Mouse (Mus musculus) heart, embryonic 13.5 days (tissue): ENCODE measurements around the gene Lrrc1. TPM values are rescaled to one million over a fixed set of nuclear protein-coding genes. Genes with fewer than 3 reads are reported as not detected.

Experiments used
- ATAC-seq: fragments of 200-750 bp; cut with Nextera tagmentation; 2 replicates; pipeline ENCODE4 v1.8.0; 2017; ENCODE audit warnings: moderate TSS enrichment; ENCODE audit not compliant: insufficient number of reproducible peaks, low FRiP score, low TSS enrichment; ENCODE audit errors: extremely low read depth
- H3K27ac ChIP-seq: fragments of 300-500 bp; sonication (generic); replicated peaks from 2 replicates; pipeline ENCODE4 v1.5.1; 2015; ENCODE audit warnings: moderate library complexity, mild to moderate bottlenecking, inconsistent platforms
- H3K27me3 ChIP-seq: fragments of 300-500 bp; sonication (generic); replicated peaks from 2 replicates; pipeline ENCODE4 v1.6.1; 2015; ENCODE audit warnings: mild to moderate bottlenecking, inconsistent platforms
- H3K36me3 ChIP-seq: fragments of 300-500 bp; sonication (generic); 2 replicates; pipeline ENCODE4 v1.6.1; 2015; ENCODE audit warnings: mild to moderate bottlenecking, inconsistent platforms
- H3K4me1 ChIP-seq: fragments of 300-500 bp; sonication (generic); 2 replicates; pipeline ENCODE4 v1.6.1; 2015; ENCODE audit warnings: inconsistent platforms
- H3K4me2 ChIP-seq: fragments of 300-500 bp; sonication (generic); 2 replicates; pipeline ENCODE4 v1.6.1; 2015; ENCODE audit warnings: inconsistent platforms, mild to moderate bottlenecking, moderate library complexity
- H3K4me3 ChIP-seq: fragments of 300-500 bp; sonication (generic); 2 replicates; pipeline ENCODE4 v1.5.1; 2015; ENCODE audit warnings: moderate library complexity, mild to moderate bottlenecking, inconsistent platforms
- H3K9ac ChIP-seq: fragments of 300-500 bp; sonication (generic); 2 replicates; pipeline ENCODE4 v1.6.1; 2015; ENCODE audit warnings: inconsistent platforms, mild to moderate bottlenecking, moderate library complexity
- H3K9me3 ChIP-seq: fragments of 300-500 bp; sonication (generic); 2 replicates; pipeline ENCODE4 v1.6.1; 2016; ENCODE audit warnings: inconsistent platforms
- WGBS: fragments of 180-500 bp; shearing (Covaris S2); methylation state at CpG from one replicate; pipeline ENCODE4 v1.1.7; 2015; ENCODE audit warnings: mixed read lengths; 5-methylcytosine and 5-hydroxymethylcytosine counted together
- polyA plus RNA-seq: library from polyadenylated mRNA; unstranded; fragments of >200 nt; fragmentation: Nextera tagmentation; extraction: Ambion mirVana; gene quantifications from 2 replicates; pipeline ENCODE4 v1.2.1, GENCODE M21; 2015

Lrrc1 gene
- polyA plus RNA-seq, 1 experiment from 2014 or later, result 12.6 TPM

- Histone ChIP-seq H3K9ac (peak overlapping the region; percentile 92), H3K27me3 (no peaks in the 10 kb centered on the region), H3K4me1 (peaks cover 25% of the 10 kb centered on the region), H3K4me2 (peak overlapping the region; percentile 98), H3K4me3 (peak overlapping the region; percentile 93), H3K9me3 (no peaks in the 10 kb centered on the region), H3K36me3 (no peaks in the 10 kb centered on the region), H3K27ac (peak overlapping the region; percentile 82)
- 1% methylated on average over 40 of the region's 40 CpGs for WGBS
- no peak for ATAC-seq
Observed at GRCm38 (mm10) chr9:77543351-77544321, 1.0 kb downstream of the Lrrc1 start.

- WGBS, result 83% methylated on average over 7 of the region's 7 CpGs
- Histone ChIP-seq H3K4me2 (no peak overlapping the region), H3K27me3 (no peaks in the 10 kb centered on the region), H3K4me1 (peaks cover 39% of the 10 kb centered on the region), H3K36me3 (no peaks in the 10 kb centered on the region), H3K9ac (no peak overlapping the region), H3K9me3 (no peaks in the 10 kb centered on the region), H3K27ac (no peak overlapping the region), H3K4me3 (no peak overlapping the region)
- ATAC-seq, result no peak
Observed at GRCm38 (mm10) chr9:77541556-77541955, 3.1 kb downstream of the Lrrc1 start.

GRCm38 (mm10) chr9:77539232-77539631 lies 5.4 kb downstream of the Lrrc1 start:
- no peaks in the 10 kb centered on the region for H3K36me3 ChIP-seq
- H3K27ac ChIP-seq, result no peak overlapping the region
- no peak overlapping the region for H3K4me2 ChIP-seq
- H3K4me1 ChIP-seq, result peaks cover 56% of the 10 kb centered on the region
- no peaks in the 10 kb centered on the region for H3K9me3 ChIP-seq
- ATAC-seq, result no peak
- no peak overlapping the region for H3K9ac ChIP-seq
- no peaks in the 10 kb centered on the region for H3K27me3 ChIP-seq
- WGBS, result 85% methylated on average over 9 of the region's 9 CpGs
- H3K4me3 ChIP-seq, result no peak overlapping the region

- no peak overlapping the region; the same call in 1 of the 2 replicates for H3K4me2 ChIP-seq
- no peak for ATAC-seq
- no peaks in the 10 kb centered on the region for H3K27me3 ChIP-seq
- no peak overlapping the region for H3K27ac ChIP-seq
- no peak overlapping the region for H3K4me3 ChIP-seq
- H3K36me3 ChIP-seq, result no peaks in the 10 kb centered on the region
- peaks cover 47% of the 10 kb centered on the region for H3K4me1 ChIP-seq
- H3K9me3 ChIP-seq, result no peaks in the 10 kb centered on the region
- H3K9ac ChIP-seq, result no peak overlapping the region
- 61% methylated on average over 10 of the region's 10 CpGs for whole genome bisulfite sequencing
Observed at GRCm38 (mm10) chr9:77537357-77537756, 7.3 kb downstream of the Lrrc1 start.

GRCm38 (mm10) chr9:77536832-77537231 lies 7.8 kb downstream of the Lrrc1 start:
- no peak overlapping the region; the same call in 1 of the 2 replicates for H3K4me2 ChIP-seq
- no peaks in the 10 kb centered on the region for H3K9me3 ChIP-seq
- no peak overlapping the region for H3K9ac ChIP-seq
- 60% methylated on average over 7 of the region's 7 CpGs for WGBS
- no peaks in the 10 kb centered on the region for H3K27me3 ChIP-seq
- H3K36me3 ChIP-seq, result no peaks in the 10 kb centered on the region
- H3K4me3 ChIP-seq, result no peak overlapping the region
- no peak for ATAC-seq
- H3K27ac ChIP-seq, result no peak overlapping the region
- peaks cover 42% of the 10 kb centered on the region for H3K4me1 ChIP-seq

- Histone ChIP-seq H3K4me1 (peaks cover 42% of the 10 kb centered on the region), H3K9me3 (no peaks in the 10 kb centered on the region), H3K9ac (no peak overlapping the region), H3K27me3 (no peaks in the 10 kb centered on the region), H3K4me2 (no peak overlapping the region), H3K27ac (no peak overlapping the region), H3K4me3 (no peak overlapping the region), H3K36me3 (no peaks in the 10 kb centered on the region)
- no peak for ATAC-seq
- 71% methylated on average over 6 of the region's 6 CpGs for WGBS
Observed at GRCm38 (mm10) chr9:77536286-77536685, 8.4 kb downstream of the Lrrc1 start.

GRCm38 (mm10) chr9:77535021-77535744 lies 9.5 kb downstream of the Lrrc1 start:
- no peaks in the 10 kb centered on the region for H3K9me3 ChIP-seq
- H3K4me2 ChIP-seq, result peak overlapping the region; percentile 55
- H3K4me3 ChIP-seq, result peak overlapping the region; percentile 24; the same call in 1 of the 2 replicates
- H3K27ac ChIP-seq, result 0 out of 2 replicates have a peak overlapping the region, but pooled peaks have one; percentile 17
- peak; percentile 25; the same call in 1 of the 2 replicates for ATAC-seq
- peak overlapping the region; percentile 56 for H3K9ac ChIP-seq
- no peaks in the 10 kb centered on the region for H3K27me3 ChIP-seq
- no peaks in the 10 kb centered on the region for H3K36me3 ChIP-seq
- WGBS, result 20% methylated on average over 17 of the region's 17 CpGs
- H3K4me1 ChIP-seq, result peaks cover 48% of the 10 kb centered on the region

- ATAC-seq, result no peak
- peaks cover 52% of the 10 kb centered on the region for H3K4me1 ChIP-seq
- WGBS, result 81% methylated on average over 5 of the region's 5 CpGs
Observed at GRCm38 (mm10) chr9:77528379-77529041, 16.2 kb downstream of the Lrrc1 start.

GRCm38 (mm10) chr9:77527170-77527569 lies 17.5 kb downstream of the Lrrc1 start:
- WGBS, result 69% methylated on average over 6 of the region's 6 CpGs

More at GRCm38 (mm10) chr9:77528379-77529041, 16.2 kb downstream of the Lrrc1 start:
- no peak overlapping the region for H3K4me2 ChIP-seq
- H3K9ac ChIP-seq, result no peak overlapping the region
- H3K9me3 ChIP-seq, result no peaks in the 10 kb centered on the region
- H3K36me3 ChIP-seq, result no peaks in the 10 kb centered on the region
- H3K27me3 ChIP-seq, result no peaks in the 10 kb centered on the region
- H3K27ac ChIP-seq, result no peak overlapping the region
- no peak overlapping the region for H3K4me3 ChIP-seq

GRCm38 (mm10) chr9:77526715-77527114 lies 18.0 kb downstream of the Lrrc1 start:
- no peak for ATAC-seq
- Histone ChIP-seq H3K4me1 (peaks cover 60% of the 10 kb centered on the region), H3K9ac (no peak overlapping the region), H3K9me3 (no peaks in the 10 kb centered on the region), H3K27me3 (no peaks in the 10 kb centered on the region), H3K36me3 (no peaks in the 10 kb centered on the region), H3K4me3 (no peak overlapping the region), H3K4me2 (no peak overlapping the region), H3K27ac (peak overlapping the region; percentile 10; the same call in 1 of the 2 replicates)
- 21% methylated on average over 2 of the region's 2 CpGs for WGBS

More at GRCm38 (mm10) chr9:77527170-77527569, 17.5 kb downstream of the Lrrc1 start:
- Histone ChIP-seq H3K36me3 (no peaks in the 10 kb centered on the region), H3K4me1 (peaks cover 60% of the 10 kb centered on the region), H3K27me3 (no peaks in the 10 kb centered on the region), H3K4me3 (no peak overlapping the region), H3K27ac (no peak overlapping the region), H3K9me3 (no peaks in the 10 kb centered on the region), H3K4me2 (no peak overlapping the region), H3K9ac (no peak overlapping the region)
- no peak for ATAC-seq
